Comparison of ENCODE assay signal across 11 mouse cellular contexts in the genomic region with DNA sequence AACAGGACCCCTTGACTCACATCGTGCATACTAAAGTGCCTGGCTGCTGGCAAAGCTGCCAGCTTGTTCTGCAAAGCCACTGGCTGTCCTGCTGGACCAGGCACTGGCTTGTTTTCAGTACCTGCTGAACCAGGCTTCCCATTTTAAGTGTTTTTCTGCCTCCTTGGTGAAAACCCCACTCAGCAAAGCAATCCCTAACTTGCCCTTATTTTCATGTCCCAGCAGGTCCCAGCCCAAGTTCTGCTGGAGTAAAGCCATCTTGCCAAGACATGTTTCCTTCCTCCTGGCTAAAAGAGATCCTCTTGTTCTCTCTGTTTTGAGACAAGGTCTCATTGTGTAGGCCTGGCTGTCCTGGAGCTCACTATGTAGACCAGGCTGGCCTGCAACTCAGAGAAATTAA. TPM values are rescaled to one million over a fixed set of nuclear protein-coding genes. Genes with fewer than 3 reads are reported as not detected.
DNase-seq lines count a peak whose midpoint lies in the region; ATAC-seq and TF ChIP-seq lines count a peak whose summit lies in the region.
"Had no signal": no experiment of that assay in that cellular context is flagged by ENCODE, and none has a peak within 500 bp of the region (broad histone marks: within the 10 kb centered on the region; RNA-seq: fewer than 3 reads in every experiment).

No protein-coding gene starts in this region.

- no peaks in the 10 kb centered on the region for H3K27me3 ChIP-seq in forebrain, embryonic 13.5 days
- no peaks in the 10 kb centered on the region for H3K27me3 ChIP-seq in forebrain, postnatal 0 days (ENCODE audit: insufficient read depth, low read length)
- H3K27me3 ChIP-seq in liver, embryonic 12.5 days (replicated peaks), result no peaks in the 10 kb centered on the region
- no peaks in the 10 kb centered on the region for H3K27me3 ChIP-seq in liver, postnatal 0 days (ENCODE audit: insufficient read depth, low read length)
- no peaks in the 10 kb centered on the region for H3K27me3 ChIP-seq in neural tube, embryonic 13.5 days

- H3K9ac ChIP-seq in forebrain, embryonic 13.5 days, result 0 out of 2 replicates have a peak overlapping the region, but pooled peaks have one; percentile 71
- no peak overlapping the region for H3K9ac ChIP-seq in forebrain, postnatal 0 days
- peak overlapping the region; percentile 81; the same call in 1 of the 2 replicates for H3K9ac ChIP-seq in liver, embryonic 12.5 days
- no peak overlapping the region; the same call in none of the 2 replicates for H3K9ac ChIP-seq in liver, postnatal 0 days (replicated peaks)
- H3K9ac ChIP-seq in neural tube, embryonic 13.5 days, result no peak overlapping the region

- H3K4me1 ChIP-seq in forebrain, embryonic 13.5 days, result peaks cover 19% of the 10 kb centered on the region
- H3K4me1 ChIP-seq in forebrain, postnatal 0 days (ENCODE audit: insufficient read depth), result peaks cover 9% of the 10 kb centered on the region
- H3K4me1 ChIP-seq in liver, embryonic 12.5 days, result peaks cover 50% of the 10 kb centered on the region
- peaks cover 36% of the 10 kb centered on the region for H3K4me1 ChIP-seq in liver, postnatal 0 days (ENCODE audit: insufficient read depth)
- H3K4me1 ChIP-seq in neural tube, embryonic 13.5 days (replicated peaks), result peaks cover 22% of the 10 kb centered on the region

- no peak overlapping the region for H3K4me3 ChIP-seq in forebrain, embryonic 13.5 days
- H3K4me3 ChIP-seq in forebrain, postnatal 0 days (ENCODE audit: low read depth, low read length), result no peak overlapping the region
- peak overlapping the region; percentile 84; the same call in 1 of the 2 replicates for H3K4me3 ChIP-seq in liver, embryonic 12.5 days
- H3K4me3 ChIP-seq in liver, postnatal 0 days (ENCODE audit: low read depth, low read length), result no peak overlapping the region
- peak overlapping the region; percentile 75 for H3K4me3 ChIP-seq in neural tube, embryonic 13.5 days

- 96% methylated on average over 1 of the region's 1 CpGs for WGBS in forebrain, embryonic 13.5 days
- 92% methylated on average over 1 of the region's 1 CpGs for WGBS in forebrain, postnatal 0 days
- 100% methylated on average over 1 of the region's 1 CpGs for WGBS in liver, embryonic 12.5 days (ENCODE audit: insufficient replicate concordance)
- WGBS in liver, postnatal 0 days (ENCODE audit: insufficient replicate concordance), result 83% methylated on average over 1 of the region's 1 CpGs
- 97% methylated on average over 1 of the region's 1 CpGs for WGBS in neural tube, embryonic 13.5 days

- TF ChIP-seq CTCF in forebrain, postnatal 0 days (IDR thresholded peaks at IDR 0.05; ENCODE audit: low read depth), result no peak
- no peak for TF ChIP-seq CTCF in liver, postnatal 0 days (IDR thresholded peaks at IDR 0.05; ENCODE audit: low read depth)

- peak overlapping the region; percentile 84 for H3K4me2 ChIP-seq in forebrain, embryonic 13.5 days
- no peak overlapping the region for H3K4me2 ChIP-seq in forebrain, postnatal 0 days (ENCODE audit: low read depth)
- H3K4me2 ChIP-seq in liver, embryonic 12.5 days, result peak overlapping the region; percentile 80
- H3K4me2 ChIP-seq in liver, postnatal 0 days (ENCODE audit: low read depth, low read length), result no peak overlapping the region
- peak overlapping the region; percentile 72 for H3K4me2 ChIP-seq in neural tube, embryonic 13.5 days

- no peaks in the 10 kb centered on the region for H3K9me3 ChIP-seq in forebrain, embryonic 13.5 days (replicated peaks)
- H3K9me3 ChIP-seq in forebrain, postnatal 0 days (ENCODE audit: low read length), result no peaks in the 10 kb centered on the region
- H3K9me3 ChIP-seq in liver, embryonic 12.5 days (replicated peaks), result no peaks in the 10 kb centered on the region
- H3K9me3 ChIP-seq in liver, postnatal 0 days (ENCODE audit: low read length), result no peaks in the 10 kb centered on the region
- no peaks in the 10 kb centered on the region for H3K9me3 ChIP-seq in neural tube, embryonic 13.5 days

- peaks cover 52% of the 10 kb centered on the region for H3K36me3 ChIP-seq in forebrain, embryonic 13.5 days (ENCODE audit: poor library complexity, severe bottlenecking)
- H3K36me3 ChIP-seq in forebrain, postnatal 0 days (ENCODE audit: insufficient read depth), result peaks cover 45% of the 10 kb centered on the region
- peaks cover 57% of the 10 kb centered on the region for H3K36me3 ChIP-seq in liver, embryonic 12.5 days
- H3K36me3 ChIP-seq in liver, postnatal 0 days (replicated peaks; ENCODE audit: insufficient read depth, low read length), result peaks cover 52% of the 10 kb centered on the region
- H3K36me3 ChIP-seq in neural tube, embryonic 13.5 days, result peaks cover 50% of the 10 kb centered on the region

- DNase-seq in forebrain, postnatal 0 days, result no peak
- DNase-seq in liver, postnatal 0 days, result no peak
- peak; percentile 89 for DNase-seq in fat pad, adult 2 months (ENCODE audit: extremely low read depth, low read depth, low spot score)
- no peak for DNase-seq in lung, postnatal 10 days
- DNase-seq in lung, postnatal 36 days, result no peak
- DNase-seq: B cell, adult 2 months; cerebellum, adult 8-10 months; left cerebral cortex, postnatal 4 days had no signal

- no peak for TF ChIP-seq EP300 in liver, postnatal 0 days (IDR thresholded peaks at IDR 0.05; ENCODE audit: low read depth)

- ATAC-seq in forebrain, embryonic 13.5 days, result no peak
- ATAC-seq in forebrain, postnatal 0 days, result no peak
- no peak for ATAC-seq in liver, embryonic 12.5 days
- ATAC-seq in liver, postnatal 0 days, result no peak
- ATAC-seq in neural tube, embryonic 13.5 days (ENCODE audit: low read depth), result no peak

- no peak overlapping the region for H3K27ac ChIP-seq in forebrain, embryonic 13.5 days
- H3K27ac ChIP-seq in forebrain, postnatal 0 days (ENCODE audit: low read depth, low read length), result no peak overlapping the region
- H3K27ac ChIP-seq in liver, embryonic 12.5 days, result no peak overlapping the region
- no peak overlapping the region for H3K27ac ChIP-seq in liver, postnatal 0 days (ENCODE audit: low read depth)
- no peak overlapping the region for H3K27ac ChIP-seq in neural tube, embryonic 13.5 days (replicated peaks)

RNA-seq across cellular contexts. Expression of gene Nop53, which starts 1.6 kb away (rescaled TPM):
- polyA plus RNA-seq in forebrain, embryonic 13.5 days (2015; fragmentation: Nextera tagmentation; extraction: Ambion mirVana), result 150 and 152 TPM in 2 replicates
- total RNA-seq in forebrain, postnatal 0 days (2014; rRNA removed), result 117 and 189 TPM in 2 replicates
- 143 and 154 TPM in 2 replicates for polyA plus RNA-seq in forebrain, postnatal 0 days (2015; fragmentation: Nextera tagmentation; extraction: Ambion mirVana)
- 130 and 143 TPM in 2 replicates for polyA plus RNA-seq in liver, embryonic 12.5 days (2016; fragmentation: Nextera tagmentation; extraction: Ambion mirVana)
- polyA plus RNA-seq in liver, postnatal 0 days (2015; fragmentation: Nextera tagmentation; extraction: Ambion mirVana), result 82.6 and 90.6 TPM in 2 replicates
- 128 and 148 TPM in 2 replicates for polyA plus RNA-seq in neural tube, embryonic 13.5 days (2015; fragmentation: Nextera tagmentation; extraction: Ambion mirVana)

RNA-seq across cellular contexts. Expression of gene Selenow, which starts 22.1 kb away (rescaled TPM):
- polyA plus RNA-seq in forebrain, embryonic 13.5 days (2015; fragmentation: Nextera tagmentation; extraction: Ambion mirVana), result 1,237 and 1,357 TPM in 2 replicates
- 813 and 1,238 TPM in 2 replicates for total RNA-seq in forebrain, postnatal 0 days (2014; rRNA removed)
- polyA plus RNA-seq in forebrain, postnatal 0 days (2015; fragmentation: Nextera tagmentation; extraction: Ambion mirVana), result 2,478 and 2,732 TPM in 2 replicates
- 445 and 464 TPM in 2 replicates for polyA plus RNA-seq in liver, embryonic 12.5 days (2016; fragmentation: Nextera tagmentation; extraction: Ambion mirVana)
- 158 and 189 TPM in 2 replicates for polyA plus RNA-seq in liver, postnatal 0 days (2015; fragmentation: Nextera tagmentation; extraction: Ambion mirVana)
- 1,338 and 1,452 TPM in 2 replicates for polyA plus RNA-seq in neural tube, embryonic 13.5 days (2015; fragmentation: Nextera tagmentation; extraction: Ambion mirVana)

RNA-seq across cellular contexts. Expression of gene Ehd2, which starts 23.1 kb away (rescaled TPM):
- polyA plus RNA-seq in forebrain, embryonic 13.5 days (2015; fragmentation: Nextera tagmentation; extraction: Ambion mirVana), result 3.6 and 4.4 TPM in 2 replicates
- total RNA-seq in forebrain, postnatal 0 days (2014; rRNA removed), result 3.1 and 3.5 TPM in 2 replicates
- 4.4 and 5.0 TPM in 2 replicates for polyA plus RNA-seq in forebrain, postnatal 0 days (2015; fragmentation: Nextera tagmentation; extraction: Ambion mirVana)
- 6.5 and 7.8 TPM in 2 replicates for polyA plus RNA-seq in liver, embryonic 12.5 days (2016; fragmentation: Nextera tagmentation; extraction: Ambion mirVana)
- polyA plus RNA-seq in liver, postnatal 0 days (2015; fragmentation: Nextera tagmentation; extraction: Ambion mirVana), result 1.9 and 2.7 TPM in 2 replicates
- 9.3 and 12.6 TPM in 2 replicates for polyA plus RNA-seq in neural tube, embryonic 13.5 days (2015; fragmentation: Nextera tagmentation; extraction: Ambion mirVana)

Comparison
In these comparisons a context has a peak if more than half of its experiments do, and no peak if none do; other contexts are left out.
1. H3K4me2 ChIP-seq: peak in forebrain, embryonic 13.5 days (single experiment), liver, embryonic 12.5 days (single experiment) and neural tube, embryonic 13.5 days (single experiment); none in forebrain, postnatal 0 days (single experiment) and liver, postnatal 0 days (single experiment).
2. H3K4me3 ChIP-seq: peak in liver, embryonic 12.5 days (single experiment) and neural tube, embryonic 13.5 days (single experiment); none in forebrain, embryonic 13.5 days (single experiment), forebrain, postnatal 0 days (single experiment) and liver, postnatal 0 days (single experiment).
3. H3K9ac ChIP-seq: peak in forebrain, embryonic 13.5 days (single experiment) and liver, embryonic 12.5 days (single experiment); none in forebrain, postnatal 0 days (single experiment), liver, postnatal 0 days (single experiment) and neural tube, embryonic 13.5 days (single experiment).